In the genomic region with DNA sequence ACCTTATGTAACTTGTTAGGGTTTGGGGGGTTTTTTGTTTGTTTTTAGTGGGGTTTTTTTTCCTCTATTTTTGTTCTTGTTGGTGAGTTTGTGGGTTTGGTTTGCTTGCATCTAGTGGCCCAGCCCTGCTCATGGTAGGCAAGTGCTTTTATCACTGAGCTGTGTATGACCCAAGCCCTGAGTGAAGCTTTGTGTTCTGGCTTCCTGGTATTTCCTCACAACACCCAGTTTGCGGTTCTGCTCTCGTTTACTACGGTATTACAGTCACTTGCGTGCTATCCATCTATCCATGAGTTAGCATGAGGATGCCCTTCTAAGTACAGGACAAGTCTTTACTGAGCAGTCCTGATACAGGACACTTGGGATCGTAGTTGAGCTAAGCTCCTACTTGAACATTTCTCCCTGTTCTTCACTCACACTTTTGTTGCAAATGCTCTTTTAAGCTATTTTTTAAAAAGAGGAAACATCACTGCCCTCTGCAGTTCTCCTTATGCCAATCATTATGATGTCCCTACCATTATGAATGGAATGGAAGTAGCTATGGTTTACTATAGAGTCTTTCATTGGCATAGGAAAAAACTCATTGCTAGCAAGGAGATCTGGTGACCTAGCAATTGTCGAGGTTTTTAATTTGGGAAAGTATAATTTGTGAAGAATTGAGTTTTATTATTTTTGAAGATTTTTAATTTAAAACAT, we compare ENCODE assay signal across 23 mouse cellular contexts.
"Had no signal": no experiment of that assay in that cellular context is flagged by ENCODE, and none has a peak within 500 bp of the region (broad histone marks: within the 10 kb centered on the region; RNA-seq: fewer than 3 reads in every experiment).

No protein-coding gene starts in this region.

- H3K4me1 ChIP-seq: intestine, embryonic 15.5 days; limb, embryonic 10.5 days; limb, embryonic 13.5 days; lung, embryonic 15.5 days; midbrain, embryonic 15.5 days; neural tube, embryonic 12.5 days; stomach, embryonic 15.5 days had no signal

- ATAC-seq: intestine, embryonic 15.5 days; liver, embryonic 12.5 days had no signal

- H3K4me3 ChIP-seq: intestine, embryonic 15.5 days; limb, embryonic 10.5 days; limb, embryonic 13.5 days; liver, embryonic 12.5 days; liver, embryonic 15.5 days; lung, embryonic 15.5 days; midbrain, embryonic 12.5 days; midbrain, embryonic 15.5 days; neural tube, embryonic 12.5 days; neural tube, embryonic 15.5 days; stomach, embryonic 15.5 days had no signal

- H3K27ac ChIP-seq: intestine, embryonic 15.5 days; limb, embryonic 10.5 days; limb, embryonic 13.5 days; liver, embryonic 12.5 days; liver, embryonic 15.5 days; lung, embryonic 15.5 days; midbrain, embryonic 12.5 days; midbrain, embryonic 15.5 days; neural tube, embryonic 12.5 days; neural tube, embryonic 15.5 days; stomach, embryonic 15.5 days had no signal

- DNase-seq: kidney, adult 18-20 months; kidney, adult 9 months; kidney, postnatal 14 days; kidney, postnatal 4 days; liver; lung, adult 18-20 months; lung, postnatal 10 days; lung, postnatal 36 days; right cerebral cortex, adult 18-20 months; right cerebral cortex, postnatal 14 days; right cerebral cortex, postnatal 4 days; thymus, adult 18-20 months had no signal
